In genomic region chr11:98909654-98910053, GRCm38 (mm10) we compare ENCODE assay signal across 8 mouse cellular contexts. TPM values are rescaled to one million over a fixed set of nuclear protein-coding genes. Genes with fewer than 3 reads are reported as not detected.
DNase-seq lines count a peak whose midpoint lies in the region; ATAC-seq and TF ChIP-seq lines count a peak whose summit lies in the region.

No protein-coding gene starts in this region.

- peaks cover 20% of the 10 kb centered on the region for H3K36me3 ChIP-seq in midbrain, embryonic 11.5 days (ENCODE audit: control insufficient read depth, insufficient read depth, low read length)
- no peaks in the 10 kb centered on the region for H3K36me3 ChIP-seq in midbrain, embryonic 16.5 days (ENCODE audit: control insufficient read depth, insufficient read depth, low read length)
- peaks cover 54% of the 10 kb centered on the region for H3K36me3 ChIP-seq in kidney, embryonic 15.5 days
- peaks cover 44% of the 10 kb centered on the region for H3K36me3 ChIP-seq in liver, embryonic 11.5 days (ENCODE audit: control insufficient read depth, insufficient read depth, low read length)
- peaks cover 21% of the 10 kb centered on the region for H3K36me3 ChIP-seq in neural tube, embryonic 12.5 days

- 0 out of 2 replicates have a peak overlapping the region, but pooled peaks have one; percentile 14 for H3K9ac ChIP-seq in midbrain, embryonic 11.5 days (ENCODE audit: low read length)
- H3K9ac ChIP-seq in midbrain, embryonic 16.5 days (ENCODE audit: low read depth, low read length) = no peak overlapping the region
- H3K9ac ChIP-seq in kidney, embryonic 15.5 days = 0 out of 2 replicates have a peak overlapping the region, but pooled peaks have one; percentile 57
- H3K9ac ChIP-seq in liver, embryonic 11.5 days (ENCODE audit: low read depth, low read length) = peak overlapping the region; percentile 85
- no peak overlapping the region for H3K9ac ChIP-seq in neural tube, embryonic 12.5 days

- H3K4me2 ChIP-seq in midbrain, embryonic 11.5 days = peak overlapping the region; percentile 91; the same call in 1 of the 2 replicates
- no peak overlapping the region; the same call in 1 of the 2 replicates for H3K4me2 ChIP-seq in midbrain, embryonic 16.5 days (ENCODE audit: low read length)
- H3K4me2 ChIP-seq in kidney, embryonic 15.5 days = peak overlapping the region; percentile 97
- H3K4me2 ChIP-seq in liver, embryonic 11.5 days = peak overlapping the region; percentile 91
- peak overlapping the region; percentile 94; the same call in 1 of the 2 replicates for H3K4me2 ChIP-seq in neural tube, embryonic 12.5 days (replicated peaks)

- intact Hi-C loops in gastrocnemius, adult 2 months (cut with DNase I) = loop anchor here (5.0 kb wide), 1 partner anchor 207 kb away; the partner anchor contains the start of gene Csf3

- WGBS in midbrain, embryonic 11.5 days = 61% methylated on average over 6 of the region's 6 CpGs
- 37% methylated on average over 6 of the region's 6 CpGs for WGBS in midbrain, embryonic 16.5 days
- WGBS in kidney, embryonic 15.5 days = 43% methylated on average over 6 of the region's 6 CpGs
- WGBS in liver, embryonic 11.5 days = 45% methylated on average over 6 of the region's 6 CpGs
- 70% methylated on average over 6 of the region's 6 CpGs for WGBS in neural tube, embryonic 12.5 days

- peak; percentile 79 for TF ChIP-seq CTCF in gastrocnemius, adult 2 months (IDR thresholded peaks at IDR 0.05)

- H3K27ac ChIP-seq in midbrain, embryonic 11.5 days (ENCODE audit: low read depth, low read length) = no peak overlapping the region
- H3K27ac ChIP-seq in midbrain, embryonic 16.5 days (ENCODE audit: low read length) = no peak overlapping the region
- no peak overlapping the region for H3K27ac ChIP-seq in gastrocnemius, adult 2 months
- H3K27ac ChIP-seq in kidney, embryonic 15.5 days = no peak overlapping the region
- peak overlapping the region; percentile 33 for H3K27ac ChIP-seq in liver, embryonic 11.5 days (ENCODE audit: low read depth, low read length)
- no peak overlapping the region for H3K27ac ChIP-seq in neural tube, embryonic 12.5 days

- no peak for ATAC-seq in midbrain, embryonic 11.5 days (ENCODE audit: low FRiP score)
- no peak for ATAC-seq in midbrain, embryonic 16.5 days
- ATAC-seq in kidney, embryonic 15.5 days (replicated peaks; ENCODE audit: low FRiP score) = no peak
- ATAC-seq in liver, embryonic 11.5 days (replicated peaks; ENCODE audit: low FRiP score) = no peak
- ATAC-seq in neural tube, embryonic 12.5 days (ENCODE audit: low FRiP score, low read depth) = no peak

- peak overlapping the region; percentile 53; the same call in 1 of the 2 replicates for H3K4me3 ChIP-seq in midbrain, embryonic 11.5 days (ENCODE audit: low read depth, low read length)
- H3K4me3 ChIP-seq in midbrain, embryonic 16.5 days (ENCODE audit: low read depth, low read length) = no peak overlapping the region
- no peak overlapping the region for H3K4me3 ChIP-seq in gastrocnemius, adult 2 months
- H3K4me3 ChIP-seq in kidney, embryonic 15.5 days (replicated peaks) = peak overlapping the region; percentile 66
- H3K4me3 ChIP-seq in liver, embryonic 11.5 days (ENCODE audit: low read depth, low read length) = peak overlapping the region; percentile 68
- H3K4me3 ChIP-seq in neural tube, embryonic 12.5 days = no peak overlapping the region

- no peaks in the 10 kb centered on the region for H3K27me3 ChIP-seq in midbrain, embryonic 11.5 days (ENCODE audit: control insufficient read depth, insufficient read depth, low read length)
- H3K27me3 ChIP-seq in midbrain, embryonic 16.5 days (ENCODE audit: control insufficient read depth, insufficient read depth, low read depth, low read length) = no peaks in the 10 kb centered on the region
- no peaks in the 10 kb centered on the region for H3K27me3 ChIP-seq in kidney, embryonic 15.5 days
- H3K27me3 ChIP-seq in liver, embryonic 11.5 days (replicated peaks; ENCODE audit: control insufficient read depth, insufficient read depth, low read length) = no peaks in the 10 kb centered on the region
- H3K27me3 ChIP-seq in neural tube, embryonic 12.5 days (replicated peaks) = no peaks in the 10 kb centered on the region

- no peak for DNase-seq in midbrain, embryonic 11.5 days (ENCODE audit: low spot score, missing footprints)
- DNase-seq in cerebellum, adult 18-20 months = peak; percentile 69 to 73
- peak; percentile 79 for DNase-seq in gastrocnemius, adult 2 months
- no peak for DNase-seq in liver, embryonic 11.5 days (ENCODE audit: low spot score)
- peak; percentile 76 to 83 for DNase-seq in thymus, postnatal 10 days (ENCODE audit: low spot score in 2 of 2)

- no peaks in the 10 kb centered on the region for H3K9me3 ChIP-seq in midbrain, embryonic 11.5 days (ENCODE audit: control insufficient read depth, low read length)
- H3K9me3 ChIP-seq in midbrain, embryonic 16.5 days (replicated peaks; ENCODE audit: control insufficient read depth, low read length, poor library complexity, severe bottlenecking) = no peaks in the 10 kb centered on the region
- H3K9me3 ChIP-seq in kidney, embryonic 15.5 days (replicated peaks) = no peaks in the 10 kb centered on the region
- H3K9me3 ChIP-seq in liver, embryonic 11.5 days (ENCODE audit: control insufficient read depth, low read length) = no peaks in the 10 kb centered on the region
- no peaks in the 10 kb centered on the region for H3K9me3 ChIP-seq in neural tube, embryonic 12.5 days

- peaks cover 21% of the 10 kb centered on the region for H3K4me1 ChIP-seq in midbrain, embryonic 11.5 days (ENCODE audit: control insufficient read depth, insufficient read depth, low read length)
- H3K4me1 ChIP-seq in midbrain, embryonic 16.5 days (ENCODE audit: control insufficient read depth, insufficient read depth, low read length) = peaks cover 5% of the 10 kb centered on the region
- peaks cover 40% of the 10 kb centered on the region for H3K4me1 ChIP-seq in kidney, embryonic 15.5 days
- peaks cover 58% of the 10 kb centered on the region for H3K4me1 ChIP-seq in liver, embryonic 11.5 days (replicated peaks; ENCODE audit: control insufficient read depth, insufficient read depth, low read length)
- peaks cover 17% of the 10 kb centered on the region for H3K4me1 ChIP-seq in neural tube, embryonic 12.5 days

RNA-seq across cellular contexts. Expression of gene Cdc6, which starts 2.1 kb away (rescaled TPM):
- 44.3 and 45.0 TPM in 2 replicates for polyA plus RNA-seq in midbrain, embryonic 11.5 days (2014; fragmentation: Nextera tagmentation; extraction: Ambion mirVana)
- polyA plus RNA-seq in midbrain, embryonic 16.5 days (2015; fragmentation: Nextera tagmentation; extraction: Ambion mirVana) = 2.4 TPM in 2 replicates
- total RNA-seq in gastrocnemius, adult 2 months (2021) = under 1 TPM in 1 of 2 experiments, not detected in 1; 0.11 TPM
- polyA plus RNA-seq in kidney, embryonic 15.5 days (2015; fragmentation: Nextera tagmentation; extraction: Ambion mirVana) = 36.3 and 39.1 TPM in 2 replicates
- polyA plus RNA-seq in liver, embryonic 11.5 days (2014; fragmentation: Nextera tagmentation; extraction: Ambion mirVana) = 96.3 and 114 TPM in 2 replicates
- 18.4 and 19.2 TPM in 2 replicates for polyA plus RNA-seq in neural tube, embryonic 12.5 days (2016; fragmentation: Nextera tagmentation; extraction: Ambion mirVana)

RNA-seq across cellular contexts. Expression of gene Rara, which starts 18.0 kb away (rescaled TPM):
- polyA plus RNA-seq in midbrain, embryonic 11.5 days (2014; fragmentation: Nextera tagmentation; extraction: Ambion mirVana) = 13.2 and 14.8 TPM in 2 replicates
- polyA plus RNA-seq in midbrain, embryonic 16.5 days (2015; fragmentation: Nextera tagmentation; extraction: Ambion mirVana) = 9.5 and 9.6 TPM in 2 replicates
- 10 to 100 TPM; 10.2 to 12.4 TPM for total RNA-seq in gastrocnemius, adult 2 months (2021)
- polyA plus RNA-seq in kidney, embryonic 15.5 days (2015; fragmentation: Nextera tagmentation; extraction: Ambion mirVana) = 29.3 and 32.1 TPM in 2 replicates
- polyA plus RNA-seq in liver, embryonic 11.5 days (2014; fragmentation: Nextera tagmentation; extraction: Ambion mirVana) = 18.6 and 20.1 TPM in 2 replicates
- 51.1 and 52.5 TPM in 2 replicates for polyA plus RNA-seq in neural tube, embryonic 12.5 days (2016; fragmentation: Nextera tagmentation; extraction: Ambion mirVana)

RNA-seq across cellular contexts. Expression of gene Wipf2, which starts 46.2 kb away (rescaled TPM):
- polyA plus RNA-seq in midbrain, embryonic 11.5 days (2014; fragmentation: Nextera tagmentation; extraction: Ambion mirVana) = 4.4 and 5.9 TPM in 2 replicates
- 4.5 and 4.7 TPM in 2 replicates for polyA plus RNA-seq in midbrain, embryonic 16.5 days (2015; fragmentation: Nextera tagmentation; extraction: Ambion mirVana)
- total RNA-seq in gastrocnemius, adult 2 months (2021) = 1 to 10 TPM; 6.1 to 6.6 TPM
- polyA plus RNA-seq in kidney, embryonic 15.5 days (2015; fragmentation: Nextera tagmentation; extraction: Ambion mirVana) = 4.2 and 5.2 TPM in 2 replicates
- polyA plus RNA-seq in liver, embryonic 11.5 days (2014; fragmentation: Nextera tagmentation; extraction: Ambion mirVana) = 3.8 and 4.7 TPM in 2 replicates
- 4.2 and 5.4 TPM in 2 replicates for polyA plus RNA-seq in neural tube, embryonic 12.5 days (2016; fragmentation: Nextera tagmentation; extraction: Ambion mirVana)

Comparison
In these comparisons a context has a peak if more than half of its experiments do, and no peak if none do; other contexts are left out.
1. H3K4me3 ChIP-seq: peak in midbrain, embryonic 11.5 days (single experiment), kidney, embryonic 15.5 days (single experiment) and liver, embryonic 11.5 days (single experiment); none in midbrain, embryonic 16.5 days (single experiment), gastrocnemius, adult 2 months (single experiment) and neural tube, embryonic 12.5 days (single experiment).
2. H3K9ac ChIP-seq: peak in midbrain, embryonic 11.5 days (single experiment), kidney, embryonic 15.5 days (single experiment) and liver, embryonic 11.5 days (single experiment); none in midbrain, embryonic 16.5 days (single experiment) and neural tube, embryonic 12.5 days (single experiment).
3. DNase-seq: peak in cerebellum, adult 18-20 months (2 of 2), gastrocnemius, adult 2 months (single experiment) and thymus, postnatal 10 days (2 of 2); none in midbrain, embryonic 11.5 days (single experiment) and liver, embryonic 11.5 days (single experiment).